Mouse (Mus musculus) embryonic stem cell, embryonic (primary cell): Measurements from ENCODE around the gene Fgfr4.
"Not testable (repeated sequence)": the region's sequence is repeated elsewhere in the genome, so short reads cannot be mapped to it uniquely, and the experiment has no call there.

Source experiments
- CTCF ChIA-PET, 4 experiments: fragments of 300-600 bp in 2 of 4; fragments of 350-600 bp in 2 of 4; sonication (Branson Sonifier 250); formaldehyde crosslinking; loops; one replicate each; lab custom pipeline; 2022; ENCODE audit warnings: inconsistent platforms in 2 of 4; lab: Charles Lee
- POLR2A ChIA-PET, 4 experiments: fragments of 300-600 bp in 2 of 4; fragments of 350-600 bp in 2 of 4; sonication (Branson Sonifier 250); formaldehyde crosslinking; loops; one replicate each; lab custom pipeline; 2022; ENCODE audit warnings: antibody characterized with exemption in 4 of 4, inconsistent platforms in 1 of 4; lab: Charles Lee

Gene Fgfr4

GRCm38 (mm10) chr13:55187062-55187461 is 34.6 kb downstream of the Fgfr4 start:
- CTCF ChIA-PET = not testable (repeated sequence)

GRCm38 (mm10) chr13:55189531-55190107 is 37.2 kb downstream of the Fgfr4 start:
- CTCF ChIA-PET = interaction anchor here (0.6 to 2.3 kb wide), 37 partner anchors 8 to 954 kb away, joined by 3 to 26 read pairs (median 5); partner anchors contain the start of gene Nsd1 (in 2 of the 4)
- POLR2A ChIA-PET = interaction anchor here (0.6 to 4.9 kb wide), 106 partner anchors 8 to 1332 kb away, joined by 3 to 261 read pairs (median 5); partner anchors contain the start of genes Nsd1 (in 3 of the 4), Fgfr4 (in 2 of the 4), Mxd3 (in 2 of the 4) and Rab24 (in 2 of the 4)

More at GRCm38 (mm10) chr13:55187062-55187461, 34.6 kb downstream of the Fgfr4 start:
- POLR2A ChIA-PET = not testable (repeated sequence)

- POLR2A ChIA-PET = interaction anchor here (0.6 to 4.9 kb wide), 109 partner anchors 8 to 1024 kb away, joined by 3 to 261 read pairs (median 5); partner anchors contain the start of genes Nsd1 (in 3 of the 4), Fgfr4 (in 2 of the 4), Mxd3 (in 2 of the 4) and Rab24 (in 2 of the 4)
- CTCF ChIA-PET = interaction anchor here (0.5 to 2.3 kb wide), 39 partner anchors 9 to 953 kb away, joined by 3 to 26 read pairs (median 4); partner anchors contain the start of gene Nsd1 (in 2 of the 4)
Observed at GRCm38 (mm10) chr13:55190121-55190868, 37.9 kb downstream of the Fgfr4 start.

- ChIA-PET CTCF (interaction anchor here in 2 of 4 experiments (0.7 to 1.8 kb wide), 2 partner anchors 17 to 21 kb away, joined by 4 to 6 read pairs; no protein-coding TSS in a partner anchor), POLR2A (interaction anchor here in 3 of 4 experiments (0.6 to 4.9 kb wide), 17 partner anchors 7 to 138 kb away, joined by 3 to 261 read pairs (median 45); partner anchors contain the start of genes Nsd1 (in 3 of the 3) and Mxd3 (in 1 of the 3))
Observed at GRCm38 (mm10) chr13:55191535-55191934, 39.1 kb downstream of the Fgfr4 start.

- POLR2A ChIA-PET = interaction anchor here (0.6 to 7.4 kb wide), 18 partner anchors 9 to 971 kb away, joined by 3 to 157 read pairs (median 6); partner anchors contain the start of genes Mxd3 (in 1 of the 4) and Nsd1 (in 1 of the 4)
- CTCF ChIA-PET = interaction anchor here in 3 of 4 experiments (0.5 to 2.9 kb wide), 4 partner anchors 13 to 97 kb away, joined by 3 to 8 read pairs (median 3); no protein-coding TSS in a partner anchor
Observed at GRCm38 (mm10) chr13:55202758-55203157, 50.3 kb downstream of the Fgfr4 start.

- POLR2A ChIA-PET = interaction anchor here (0.5 to 13.5 kb wide), 22 partner anchors 9 to 417 kb away, joined by 3 to 261 read pairs (median 5); partner anchors contain the start of gene Mxd3 (in 1 of the 4)
- CTCF ChIA-PET = interaction anchor here in 1 of 4 experiments (2.9 kb wide), 1 partner anchor 14 kb away, joined by 8 read pairs; no protein-coding TSS in a partner anchor
Observed at GRCm38 (mm10) chr13:55203740-55204139, 51.3 kb downstream of the Fgfr4 start.

GRCm38 (mm10) chr13:55204667-55205389 is 52.4 kb downstream of the Fgfr4 start:
- CTCF ChIA-PET = interaction anchor here in 2 of 4 experiments (1.2 to 2.9 kb wide), 2 partner anchors 15 kb away, joined by 4 to 8 read pairs; no protein-coding TSS in a partner anchor

GRCm38 (mm10) chr13:55205448-55206205 is 53.2 kb downstream of the Fgfr4 start:
- POLR2A ChIA-PET = interaction anchor here (0.6 to 13.5 kb wide), 31 partner anchors 8 to 1780 kb away, joined by 3 to 261 read pairs (median 4); partner anchors contain the start of genes Ddx41 (in 1 of the 4), Fgfr4 (in 1 of the 4), Grk6 (in 1 of the 4) and Zfp346 (in 1 of the 4)
- CTCF ChIA-PET = interaction anchor here in 2 of 4 experiments (0.6 to 2.0 kb wide), 3 partner anchors 15 to 400 kb away, joined by 3 to 6 read pairs (median 4); no protein-coding TSS in a partner anchor

More at GRCm38 (mm10) chr13:55204667-55205389, 52.4 kb downstream of the Fgfr4 start:
- POLR2A ChIA-PET = interaction anchor here (0.6 to 13.5 kb wide), 31 partner anchors 8 to 1504 kb away, joined by 3 to 261 read pairs (median 4); partner anchors contain the start of genes Grk6 (in 1 of the 4), Mxd3 (in 1 of the 4) and Zfp346 (in 1 of the 4)

- POLR2A ChIA-PET = interaction anchor here (0.6 to 13.5 kb wide), 27 partner anchors 10 to 130 kb away, joined by 3 to 261 read pairs (median 9); no protein-coding TSS in a partner anchor
Observed at GRCm38 (mm10) chr13:55208837-55209648, 56.6 kb downstream of the Fgfr4 start.

GRCm38 (mm10) chr13:55209649-55210192 is 57.3 kb downstream of the Fgfr4 start, which contains the start of gene Nsd1:
TSS of gene Nsd1 (plus strand) at chr13:55209782.
- ChIA-PET POLR2A (interaction anchor here (0.8 to 13.5 kb wide), 26 partner anchors 9 to 129 kb away, joined by 3 to 261 read pairs (median 12); no protein-coding TSS in a partner anchor), CTCF (interaction anchor here in 2 of 4 experiments (0.8 to 2.2 kb wide), 4 partner anchors 13 to 27 kb away, joined by 3 to 12 read pairs (median 6); no protein-coding TSS in a partner anchor)

More at GRCm38 (mm10) chr13:55208837-55209648, 56.6 kb downstream of the Fgfr4 start:
- CTCF ChIA-PET = interaction anchor here in 3 of 4 experiments (0.5 to 2.2 kb wide), 7 partner anchors 12 to 138 kb away, joined by 3 to 12 read pairs (median 4); no protein-coding TSS in a partner anchor

GRCm38 (mm10) chr13:55210193-55210970 is 57.9 kb downstream of the Fgfr4 start:
- POLR2A ChIA-PET = interaction anchor here (0.6 to 13.5 kb wide), 47 partner anchors 9 to 432 kb away, joined by 3 to 261 read pairs (median 5); partner anchors contain the start of genes Fgfr4 (in 1 of the 4) and Zfp346 (in 1 of the 4)
- CTCF ChIA-PET = interaction anchor here in 3 of 4 experiments (0.5 to 2.2 kb wide), 5 partner anchors 9 to 27 kb away, joined by 3 to 7 read pairs (median 3); no protein-coding TSS in a partner anchor

GRCm38 (mm10) chr13:55210971-55211220 is 58.5 kb downstream of the Fgfr4 start:
- POLR2A ChIA-PET = interaction anchor here (0.6 to 13.5 kb wide), 48 partner anchors 9 to 432 kb away, joined by 3 to 261 read pairs (median 5); partner anchors contain the start of genes Fgfr4 (in 1 of the 4) and Zfp346 (in 1 of the 4)

GRCm38 (mm10) chr13:55211221-55212010 is 59.0 kb downstream of the Fgfr4 start:
- ChIA-PET POLR2A (interaction anchor here (0.6 to 13.5 kb wide), 52 partner anchors 9 to 299 kb away, joined by 3 to 261 read pairs (median 5); partner anchors contain the start of genes Fgfr4 (in 1 of the 4) and Zfp346 (in 1 of the 4)), CTCF (interaction anchor here in 3 of 4 experiments (0.5 to 2.2 kb wide), 7 partner anchors 10 to 77 kb away, joined by 3 to 7 read pairs (median 3); no protein-coding TSS in a partner anchor)

More at GRCm38 (mm10) chr13:55210971-55211220, 58.5 kb downstream of the Fgfr4 start:
- CTCF ChIA-PET = interaction anchor here in 3 of 4 experiments (0.5 to 2.2 kb wide), 6 partner anchors 10 to 78 kb away, joined by 3 to 7 read pairs (median 3); no protein-coding TSS in a partner anchor
